Mouse (Mus musculus): ENCODE measurements around the gene Gng10. TPM values are rescaled to one million over a fixed set of nuclear protein-coding genes. Genes with fewer than 3 reads are reported as not detected.
A peak's percentile ranks its signal among the peaks of the same experiment; 100 is the strongest.

The Gng10 gene
- polyA plus RNA-seq, 1 experiment from 2014 or later, result 198 TPM

- WGBS, result 0% methylated on average over 2 of the region's 2 CpGs
- Histone ChIP-seq H3K9me3 (replicated peaks) (no peaks in the 10 kb centered on the region), H3K9ac (replicated peaks) (no peak overlapping the region), H3K27ac (replicated peaks) (no peak overlapping the region), H3K4me1 (peaks cover 26% of the 10 kb centered on the region), H3K27me3 (replicated peaks) (no peaks in the 10 kb centered on the region), H3K36me3 (no peaks in the 10 kb centered on the region), H3K4me2 (no peak overlapping the region), H3K4me3 (replicated peaks) (no peak overlapping the region)
- no peak for ATAC-seq (ENCODE audit: low FRiP score)
Measured at GRCm38 (mm10) chr4:59000614-59001013, 34.3 kb upstream of the Gng10 start.

DNA sequence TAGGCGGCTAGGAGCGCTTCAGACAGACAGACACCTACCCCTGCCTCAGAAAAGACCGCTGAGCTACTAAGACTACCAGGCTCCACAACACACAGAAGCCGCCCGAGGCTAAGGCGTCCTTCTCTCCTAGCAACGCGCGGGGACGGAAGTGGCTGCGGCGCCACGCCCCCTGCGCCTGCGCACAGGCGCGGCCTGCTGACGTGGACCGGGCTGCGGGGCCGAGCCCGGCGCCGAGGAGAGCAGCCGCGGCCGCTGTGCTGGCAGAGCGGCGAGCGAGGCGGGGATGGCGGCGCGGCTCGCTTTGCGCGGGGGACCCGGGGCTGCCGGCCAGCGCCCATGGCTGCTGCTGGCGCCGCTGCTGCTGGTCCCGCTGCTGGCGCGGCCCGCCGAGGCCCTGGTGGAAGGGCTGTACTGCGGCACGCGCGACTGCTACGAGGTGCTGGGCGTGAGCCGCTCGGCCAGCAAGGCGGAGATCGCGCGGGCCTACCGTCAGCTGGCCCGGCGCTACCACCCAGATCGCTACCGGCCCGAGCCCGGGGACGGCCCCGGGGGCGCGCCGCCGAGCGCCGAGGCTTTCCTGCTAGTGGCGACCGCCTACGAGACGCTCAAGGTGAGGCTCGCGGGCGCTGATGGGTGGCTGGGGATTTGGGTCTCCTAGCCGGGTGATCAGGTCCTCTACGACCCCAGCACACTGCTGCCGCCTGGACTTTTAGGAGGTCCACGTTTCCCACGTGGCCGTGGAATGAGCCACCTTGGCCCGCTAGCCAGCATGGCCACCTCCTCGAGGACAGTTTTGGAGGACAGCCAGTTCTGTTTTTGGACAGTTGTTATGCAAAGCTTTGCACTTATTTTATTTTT is 31.7 kb upstream of the Gng10 start, which contains the start of gene Gm20503:
Gm20503 (plus strand) TSS at position 263 of the 858 bp plus-strand sequence.
- Histone ChIP-seq H3K27me3 (replicated peaks) (no peaks in the 10 kb centered on the region), H3K4me3 (replicated peaks) (peak within 1 kb of the TSS; percentile 97), H3K9ac (replicated peaks) (peak within 1 kb of the TSS; percentile 98), H3K4me2 (peak within 1 kb of the TSS; percentile 85), H3K36me3 (no peaks in the 10 kb centered on the region), H3K27ac (replicated peaks) (peak within 1 kb of the TSS; percentile 92), H3K4me1 (peaks cover 32% of the 10 kb centered on the region), H3K9me3 (replicated peaks) (no peaks in the 10 kb centered on the region)
- WGBS, result under 1% methylated on average over 89 of the region's 89 CpGs
- peak; percentile 99 for ATAC-seq (ENCODE audit: low FRiP score)

GRCm38 (mm10) chr4:59003806-59004200 is 31.1 kb upstream of the Gng10 start:
- H3K27ac ChIP-seq (replicated peaks), result peak overlapping the region; percentile 92
- ATAC-seq (ENCODE audit: low FRiP score), result no peak
- WGBS, result 37% methylated on average over 7 of the region's 7 CpGs

DNA sequence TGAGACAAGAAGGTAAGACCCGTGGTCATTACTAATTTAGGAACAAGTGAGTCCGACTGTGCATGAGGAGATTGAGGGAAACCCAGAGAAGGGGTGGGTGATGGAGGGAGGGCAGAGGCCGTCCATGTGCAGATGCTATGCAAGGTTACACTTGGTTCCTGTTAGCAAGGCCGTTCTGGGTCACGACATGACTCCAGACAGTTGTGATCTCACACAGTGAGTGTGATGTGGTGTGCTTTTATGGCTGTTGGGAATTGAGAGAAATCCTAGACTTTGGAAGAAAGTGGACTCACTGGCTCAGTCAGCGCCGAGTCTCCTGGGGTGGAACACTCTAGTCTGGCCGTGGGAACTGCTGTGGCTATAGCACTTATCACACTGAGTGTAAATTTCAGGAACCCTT is 28.7 kb upstream of the Gng10 start:
- H3K9ac ChIP-seq (replicated peaks), result no peak overlapping the region
- H3K4me3 ChIP-seq (replicated peaks), result no peak overlapping the region
- WGBS, result 70% methylated on average over 8 of the region's 8 CpGs
- ATAC-seq (ENCODE audit: low FRiP score), result no peak
- H3K9me3 ChIP-seq (replicated peaks), result no peaks in the 10 kb centered on the region
- peaks cover 34% of the 10 kb centered on the region for H3K4me1 ChIP-seq
- no peaks in the 10 kb centered on the region for H3K27me3 ChIP-seq (replicated peaks)
- no peak overlapping the region for H3K27ac ChIP-seq (replicated peaks)
- H3K4me2 ChIP-seq, result no peak overlapping the region
- H3K36me3 ChIP-seq, result no peaks in the 10 kb centered on the region

More at GRCm38 (mm10) chr4:59003806-59004200, 31.1 kb upstream of the Gng10 start:
- Histone ChIP-seq H3K36me3 (no peaks in the 10 kb centered on the region), H3K4me1 (peaks cover 32% of the 10 kb centered on the region), H3K9ac (replicated peaks) (peak overlapping the region; percentile 98), H3K27me3 (replicated peaks) (no peaks in the 10 kb centered on the region), H3K4me3 (replicated peaks) (peak overlapping the region; percentile 97), H3K9me3 (replicated peaks) (no peaks in the 10 kb centered on the region), H3K4me2 (peak overlapping the region; percentile 85)

DNA sequence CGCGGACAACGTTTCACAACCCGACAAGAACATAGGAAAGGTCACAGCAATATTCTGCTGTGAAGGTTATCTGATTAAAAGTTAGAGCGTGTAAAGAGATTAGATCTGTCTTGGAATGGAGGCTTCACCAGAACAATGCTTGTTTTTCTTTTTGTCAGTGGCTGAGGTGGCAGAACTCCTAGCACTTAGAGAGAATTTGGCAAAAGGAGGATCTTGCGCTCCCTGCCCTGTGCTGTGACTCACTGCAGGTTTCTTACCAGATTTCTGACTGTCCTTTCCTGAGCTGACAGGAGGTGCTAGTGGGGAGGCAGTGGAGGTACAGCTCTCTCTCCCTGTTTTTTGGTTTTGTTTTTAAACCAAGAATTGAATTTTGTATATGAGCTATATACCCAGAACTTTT is 27.9 kb upstream of the Gng10 start:
- Histone ChIP-seq H3K27ac (replicated peaks) (no peak overlapping the region), H3K4me3 (replicated peaks) (no peak overlapping the region), H3K4me1 (peaks cover 36% of the 10 kb centered on the region), H3K27me3 (replicated peaks) (no peaks in the 10 kb centered on the region), H3K9me3 (replicated peaks) (no peaks in the 10 kb centered on the region), H3K9ac (replicated peaks) (no peak overlapping the region), H3K36me3 (no peaks in the 10 kb centered on the region), H3K4me2 (no peak overlapping the region)
- 85% methylated on average over 6 of the region's 6 CpGs for WGBS
- no peak for ATAC-seq (ENCODE audit: low FRiP score)

- Histone ChIP-seq H3K27me3 (replicated peaks) (no peaks in the 10 kb centered on the region), H3K4me3 (replicated peaks) (no peak overlapping the region), H3K4me1 (peaks cover 31% of the 10 kb centered on the region), H3K27ac (replicated peaks) (no peak overlapping the region), H3K9me3 (replicated peaks) (no peaks in the 10 kb centered on the region), H3K9ac (replicated peaks) (no peak overlapping the region), H3K36me3 (no peaks in the 10 kb centered on the region), H3K4me2 (no peak overlapping the region)
- no peak for ATAC-seq (ENCODE audit: low FRiP score)
- 91% methylated on average over 5 of the region's 5 CpGs for WGBS
Measured at GRCm38 (mm10) chr4:59007974-59008373, 26.9 kb upstream of the Gng10 start.

DNA sequence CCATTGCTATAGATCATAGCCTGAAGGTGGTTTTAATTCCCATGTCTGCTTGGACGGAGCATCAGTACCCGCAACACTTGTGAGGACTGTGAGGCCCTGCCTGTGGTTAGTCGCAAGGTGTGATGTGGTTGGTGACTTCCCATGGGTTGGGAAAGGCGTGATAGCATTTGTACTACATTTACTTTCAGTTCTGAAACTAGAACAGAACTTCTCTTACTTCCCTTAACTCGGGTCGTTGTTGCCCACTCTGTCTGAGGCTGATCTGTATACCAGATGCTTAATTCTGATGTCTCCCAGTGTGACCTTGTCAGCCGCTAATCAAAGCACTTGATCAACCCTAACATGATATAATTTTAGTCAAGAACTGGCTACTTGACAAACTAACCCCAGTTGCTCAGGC is 25.7 kb upstream of the Gng10 start:
- Histone ChIP-seq H3K27ac (replicated peaks) (no peak overlapping the region), H3K4me3 (replicated peaks) (no peak overlapping the region), H3K36me3 (no peaks in the 10 kb centered on the region), H3K4me1 (peaks cover 24% of the 10 kb centered on the region), H3K4me2 (no peak overlapping the region), H3K9me3 (replicated peaks) (no peaks in the 10 kb centered on the region), H3K27me3 (replicated peaks) (no peaks in the 10 kb centered on the region), H3K9ac (replicated peaks) (no peak overlapping the region)
- WGBS, result 95% methylated on average over 7 of the region's 7 CpGs
- no peak for ATAC-seq (ENCODE audit: low FRiP score)

DNA sequence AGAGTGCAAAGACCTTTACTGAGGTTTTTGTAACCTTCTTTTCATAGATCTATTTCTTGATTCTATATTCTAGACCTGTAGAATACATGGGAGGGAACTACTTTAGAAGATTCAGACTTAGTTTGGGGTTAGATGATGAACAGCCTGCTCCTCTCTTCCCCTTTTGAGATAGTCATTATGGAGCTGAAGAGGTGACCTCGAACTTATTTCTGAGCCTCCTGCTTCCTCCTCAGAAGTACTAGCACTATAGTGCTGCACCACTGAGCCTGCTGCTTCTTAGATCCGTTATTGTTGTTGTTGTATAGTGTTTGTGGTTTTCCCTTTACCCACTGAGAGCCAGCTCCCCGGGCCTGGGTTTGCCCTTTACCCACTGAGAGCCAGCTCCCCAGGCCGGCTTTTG is 25.2 kb upstream of the Gng10 start:
- Histone ChIP-seq H3K4me3 (replicated peaks) (no peak overlapping the region), H3K4me1 (peaks cover 19% of the 10 kb centered on the region), H3K9ac (replicated peaks) (no peak overlapping the region), H3K9me3 (replicated peaks) (no peaks in the 10 kb centered on the region), H3K36me3 (no peaks in the 10 kb centered on the region), H3K27ac (replicated peaks) (no peak overlapping the region), H3K27me3 (replicated peaks) (no peaks in the 10 kb centered on the region), H3K4me2 (no peak overlapping the region)
- 84% methylated on average over 4 of the region's 4 CpGs for WGBS
- ATAC-seq (ENCODE audit: low FRiP score), result no peak

- no peak for ATAC-seq (ENCODE audit: low FRiP score)
- H3K4me3 ChIP-seq (replicated peaks), result no peak overlapping the region
- H3K36me3 ChIP-seq, result 0 out of 2 replicates have a peak, but pooled peaks cover 2% of the 10 kb centered on the region
- H3K9ac ChIP-seq (replicated peaks), result no peak overlapping the region
- H3K4me2 ChIP-seq, result no peak overlapping the region
- no peaks in the 10 kb centered on the region for H3K27me3 ChIP-seq (replicated peaks)
- H3K4me1 ChIP-seq, result peaks cover 6% of the 10 kb centered on the region; the same call in 1 of the 2 replicates
- 81% methylated on average over 3 of the region's 3 CpGs for WGBS
- H3K9me3 ChIP-seq (replicated peaks), result no peaks in the 10 kb centered on the region
- no peak overlapping the region for H3K27ac ChIP-seq (replicated peaks)
Measured at GRCm38 (mm10) chr4:59011446-59011845, 23.4 kb upstream of the Gng10 start.

DNA sequence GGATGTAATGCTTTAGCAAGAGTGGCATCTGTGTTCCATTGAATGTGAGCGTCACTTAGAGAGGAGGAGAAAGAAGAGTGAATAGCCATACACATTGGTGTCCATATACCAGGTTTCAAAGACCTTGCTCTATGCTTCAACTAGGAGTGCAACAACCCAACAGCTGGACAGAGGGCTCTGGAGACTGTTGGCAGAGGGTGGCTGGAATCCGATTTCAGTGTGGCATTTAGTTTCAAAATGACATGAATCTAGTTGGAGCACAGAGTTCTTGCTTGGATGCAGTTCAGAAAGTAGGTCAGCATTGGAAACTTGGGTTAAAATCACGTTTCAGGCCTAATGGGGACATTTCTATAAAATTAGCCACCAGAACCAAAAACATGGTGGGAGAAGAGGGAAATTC is 19.7 kb upstream of the Gng10 start:
- Histone ChIP-seq H3K27me3 (replicated peaks) (no peaks in the 10 kb centered on the region), H3K9me3 (replicated peaks) (no peaks in the 10 kb centered on the region), H3K27ac (replicated peaks) (no peak overlapping the region), H3K9ac (replicated peaks) (no peak overlapping the region), H3K4me2 (no peak overlapping the region), H3K4me3 (replicated peaks) (no peak overlapping the region), H3K36me3 (peaks cover 26% of the 10 kb centered on the region), H3K4me1 (0 out of 2 replicates have a peak, but pooled peaks cover 4% of the 10 kb centered on the region)
- ATAC-seq (ENCODE audit: low FRiP score), result no peak
- 92% methylated on average over 3 of the region's 3 CpGs for WGBS

DNA sequence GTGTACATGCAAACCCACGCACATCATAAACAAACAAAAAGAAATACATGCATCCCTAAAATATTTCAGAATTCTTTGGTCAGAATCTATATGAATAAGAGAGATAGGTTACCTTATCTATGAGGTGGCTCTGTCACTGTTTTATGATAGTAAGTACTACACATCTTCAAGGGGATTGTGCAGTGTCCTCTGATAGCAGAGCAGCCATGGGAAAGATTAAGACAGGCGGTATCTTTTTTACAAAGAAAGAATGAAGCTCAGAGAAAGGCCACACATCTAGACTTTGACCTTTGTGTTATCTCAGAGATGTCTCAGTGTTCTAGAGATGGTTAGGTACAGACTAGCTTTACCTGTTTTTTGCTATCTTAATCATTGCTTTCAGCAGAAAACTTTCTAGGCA is 18.0 kb upstream of the Gng10 start:
- ATAC-seq (ENCODE audit: low FRiP score), result no peak
- H3K27me3 ChIP-seq (replicated peaks), result no peaks in the 10 kb centered on the region
- WGBS, result 95% methylated on average over 2 of the region's 2 CpGs
- H3K9ac ChIP-seq (replicated peaks), result no peak overlapping the region
- no peaks in the 10 kb centered on the region for H3K4me1 ChIP-seq
- no peak overlapping the region for H3K4me2 ChIP-seq
- H3K36me3 ChIP-seq, result peaks cover 36% of the 10 kb centered on the region
- H3K4me3 ChIP-seq (replicated peaks), result no peak overlapping the region
- H3K9me3 ChIP-seq (replicated peaks), result no peaks in the 10 kb centered on the region
- H3K27ac ChIP-seq (replicated peaks), result no peak overlapping the region

DNA sequence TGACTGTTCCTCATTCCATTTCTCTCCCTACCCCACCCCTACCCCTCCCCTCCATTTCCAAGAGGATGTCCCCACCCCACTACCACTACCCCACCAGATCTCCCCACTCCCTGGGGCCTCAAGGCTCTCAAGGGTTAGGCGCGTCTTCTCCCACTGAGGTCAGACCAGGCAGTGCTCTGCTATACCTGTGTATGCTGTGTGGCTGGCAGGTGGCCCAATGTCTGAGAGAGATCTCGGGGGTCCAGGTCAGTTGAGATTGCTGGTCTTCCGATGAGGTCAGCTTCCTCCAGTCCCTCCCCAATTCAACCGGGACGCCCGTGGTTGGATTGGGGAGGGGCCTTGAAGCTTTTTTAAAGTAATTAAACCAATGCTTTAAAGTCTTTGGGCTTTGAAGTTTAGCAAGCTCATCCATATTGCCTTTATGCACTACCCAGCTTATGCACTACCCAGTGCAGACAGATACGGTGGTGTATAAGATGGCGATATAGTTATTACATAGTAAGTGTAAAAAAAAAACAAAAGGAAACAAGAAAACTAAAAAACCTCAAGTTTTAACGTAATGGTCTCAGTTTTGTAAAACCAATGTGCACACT is 467 bp upstream of the Gng10 start:
- Histone ChIP-seq H3K27ac (replicated peaks) (peak overlapping the region; percentile 93), H3K36me3 (peaks cover 10% of the 10 kb centered on the region; the same call in 1 of the 2 replicates), H3K4me3 (replicated peaks) (peak overlapping the region; percentile 66), H3K4me1 (peaks cover 17% of the 10 kb centered on the region), H3K9me3 (replicated peaks) (no peaks in the 10 kb centered on the region), H3K27me3 (replicated peaks) (no peaks in the 10 kb centered on the region), H3K4me2 (peak overlapping the region; percentile 66), H3K9ac (replicated peaks) (no peak overlapping the region)
- ATAC-seq (ENCODE audit: low FRiP score), result no peak
- 76% methylated on average over 10 of the region's 10 CpGs for whole genome bisulfite sequencing

Data from neural tube, embryonic 15.5 days (tissue).